Mouse (Mus musculus): ENCODE data around the gene Ddb2.
"Not testable (repeated sequence)": the region's sequence is repeated elsewhere in the genome, so short reads cannot be mapped to it uniquely, and the experiment has no call there.

Ddb2 gene

GRCm38 (mm10) chr2:91254725-91255380 lies 18.1 kb upstream of the Ddb2 start:
- no peak for DNase-seq

DNA sequence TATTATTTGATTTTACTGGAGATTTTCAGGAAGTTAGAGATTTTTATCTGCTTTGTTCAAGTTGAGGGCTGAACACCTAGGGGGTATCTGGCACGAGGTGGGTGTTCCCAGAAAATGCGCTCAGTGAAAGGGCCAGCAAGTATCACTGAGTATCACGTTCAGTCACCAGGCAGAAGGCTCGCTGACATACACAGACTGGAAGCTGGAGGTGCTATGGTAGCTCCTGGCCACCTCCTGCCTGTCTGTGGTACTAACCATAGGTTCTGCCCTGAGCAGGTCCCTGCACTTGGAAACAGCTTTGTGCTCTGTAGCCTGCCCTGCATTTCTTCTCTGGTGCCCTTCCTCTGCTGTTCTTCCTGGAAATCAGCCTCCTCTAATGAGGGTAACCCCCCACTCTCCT lies 15.7 kb upstream of the Ddb2 start:
- no peak for DNase-seq

GRCm38 (mm10) chr2:91252001-91252400 lies 15.2 kb upstream of the Ddb2 start:
- DNase-seq = no peak

DNA sequence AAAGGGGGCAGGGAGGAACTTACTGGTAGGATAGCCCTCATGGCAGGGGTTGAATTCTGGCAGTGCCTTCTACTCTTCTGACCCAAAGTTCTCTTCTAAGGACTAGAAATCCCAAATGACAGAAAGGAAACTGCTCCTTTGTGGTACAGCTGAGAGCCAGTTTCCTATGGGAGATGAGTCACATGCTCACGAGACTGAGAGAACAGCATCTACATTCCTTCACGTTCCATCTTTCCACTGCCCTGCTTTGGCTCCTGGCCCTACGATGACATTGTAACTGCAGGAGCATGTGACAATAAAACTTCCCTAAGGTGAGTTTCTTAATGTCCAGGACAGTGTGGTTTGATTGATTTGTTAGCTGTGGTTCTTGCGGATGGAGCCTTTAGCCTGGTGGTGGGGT lies 11.6 kb upstream of the Ddb2 start:
- no peak for DNase-seq

DNA sequence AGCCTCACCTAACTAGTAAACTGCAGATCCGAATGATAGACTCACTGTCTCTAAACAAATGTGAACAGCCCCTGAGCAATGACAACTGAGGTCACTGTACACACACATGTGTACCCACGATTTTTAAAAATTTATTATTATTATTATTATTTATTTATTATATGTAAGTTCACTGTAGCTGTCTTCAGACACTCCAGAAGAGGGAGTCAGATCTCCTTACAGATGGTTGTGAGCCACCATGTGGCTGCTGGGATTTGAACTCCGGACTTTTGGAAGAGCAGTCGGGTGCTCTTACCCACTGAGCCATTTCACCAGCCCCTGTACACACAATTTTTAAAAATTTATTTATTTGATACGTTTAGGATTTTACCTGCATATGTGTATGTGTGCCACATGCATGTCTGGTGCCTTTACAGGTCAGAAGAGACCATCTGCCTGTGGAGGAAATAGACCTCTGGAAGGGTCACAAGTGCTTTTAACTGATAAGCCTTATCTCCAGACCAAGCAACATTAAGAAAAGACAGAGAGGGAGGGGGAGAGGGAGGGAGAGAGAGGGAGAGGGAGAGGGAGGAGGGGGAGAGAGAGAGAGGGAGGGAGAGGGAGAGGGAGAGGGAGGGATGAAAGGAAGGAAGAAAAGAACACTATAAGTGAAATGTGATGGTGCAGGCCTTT lies 7.9 kb upstream of the Ddb2 start:
- DNase-seq = no peak

GRCm38 (mm10) chr2:91243416-91243815 lies 6.6 kb upstream of the Ddb2 start:
- no peak for DNase-seq

- DNase-seq = no peak
Measured at GRCm38 (mm10) chr2:91242547-91242946, 5.8 kb upstream of the Ddb2 start.

DNA sequence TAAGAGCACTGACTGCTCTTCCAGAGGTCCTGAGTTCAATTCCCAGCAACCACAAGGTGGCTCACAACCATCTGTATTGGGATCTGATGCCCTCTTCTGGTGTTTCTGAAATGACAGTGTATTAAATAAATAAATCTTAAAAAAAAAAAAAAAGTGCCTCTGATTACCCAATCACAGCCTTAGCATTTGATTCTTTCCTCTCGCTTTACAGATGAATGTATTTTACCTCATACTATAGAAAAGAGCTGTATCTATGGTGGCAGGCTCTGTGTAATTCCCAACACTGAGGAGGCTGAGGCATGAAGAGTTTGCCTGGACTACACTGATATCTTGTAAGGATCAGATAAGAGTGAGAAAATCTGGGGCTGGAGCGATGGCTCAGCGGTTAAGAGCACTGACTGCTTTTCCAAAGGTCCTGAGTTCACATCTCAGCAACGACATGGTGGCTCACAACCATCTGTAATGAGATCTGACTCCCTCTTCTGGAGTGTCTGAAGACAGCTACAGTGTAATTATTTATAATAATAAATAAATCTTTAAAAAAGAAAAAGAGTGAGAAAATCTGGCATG lies 814 bp upstream of the Ddb2 start:
- not testable (repeated sequence) for DNase-seq

DNA sequence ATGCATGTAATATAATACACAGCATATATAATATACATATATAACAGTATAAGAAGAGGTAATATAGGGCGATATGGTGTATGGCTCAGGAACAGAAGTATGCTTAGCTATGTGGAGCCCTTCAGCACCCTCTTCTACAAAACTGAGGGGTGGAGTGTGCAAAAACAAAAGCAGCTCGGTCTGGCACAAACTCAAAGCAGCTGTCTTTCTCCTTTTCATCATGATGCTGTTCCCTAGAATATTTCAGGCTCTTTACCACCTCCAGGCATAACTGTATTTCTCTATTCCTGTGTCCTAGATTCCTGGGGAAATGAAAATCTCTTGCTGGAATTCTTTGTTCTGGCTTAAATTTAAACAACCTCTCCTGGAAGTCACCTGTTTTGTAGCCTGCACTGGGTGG lies 7.0 kb downstream of the Ddb2 start:
- DNase-seq = no peak

DNA sequence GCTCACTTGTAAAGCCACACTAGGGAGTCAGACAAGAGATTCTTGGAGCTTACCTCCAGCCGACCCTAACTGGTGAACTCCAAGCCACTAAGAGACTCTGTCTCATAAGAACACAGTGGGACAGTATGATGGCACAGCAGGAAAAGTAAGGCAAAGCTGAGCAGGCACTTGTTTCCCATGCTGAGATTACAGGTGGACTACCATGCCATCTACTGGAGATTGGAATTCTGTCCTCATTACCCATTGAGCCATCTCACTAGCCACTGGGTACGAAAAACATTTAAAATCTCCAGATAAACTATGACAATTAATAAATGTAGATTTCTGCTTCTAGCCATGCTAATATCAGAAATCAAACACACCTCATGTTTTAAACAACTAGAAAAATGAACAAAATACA lies 13.2 kb downstream of the Ddb2 start:
- no peak for DNase-seq

DNA sequence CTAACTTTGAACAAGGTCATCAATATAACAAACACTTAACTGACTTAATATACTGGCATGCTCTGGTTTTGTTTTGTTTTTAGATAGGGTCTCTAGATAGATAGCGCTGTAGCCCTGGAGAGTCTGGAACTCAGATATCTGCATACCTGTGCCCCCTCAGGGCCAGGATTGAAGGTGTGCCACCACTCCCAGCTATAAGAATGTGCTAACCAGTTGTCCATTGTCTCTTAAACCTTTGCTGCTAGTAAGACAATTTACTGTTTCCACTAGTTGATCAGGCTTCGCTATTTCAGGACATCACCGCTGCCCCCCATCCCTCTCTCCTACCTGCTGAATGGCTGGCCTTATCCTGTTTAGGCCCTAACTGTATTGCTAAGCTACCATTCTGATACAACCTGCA lies 16.3 kb downstream of the Ddb2 start:
- no peak for DNase-seq

- no peak for DNase-seq
Measured at GRCm38 (mm10) chr2:91217032-91217431, 19.8 kb downstream of the Ddb2 start.

DNA sequence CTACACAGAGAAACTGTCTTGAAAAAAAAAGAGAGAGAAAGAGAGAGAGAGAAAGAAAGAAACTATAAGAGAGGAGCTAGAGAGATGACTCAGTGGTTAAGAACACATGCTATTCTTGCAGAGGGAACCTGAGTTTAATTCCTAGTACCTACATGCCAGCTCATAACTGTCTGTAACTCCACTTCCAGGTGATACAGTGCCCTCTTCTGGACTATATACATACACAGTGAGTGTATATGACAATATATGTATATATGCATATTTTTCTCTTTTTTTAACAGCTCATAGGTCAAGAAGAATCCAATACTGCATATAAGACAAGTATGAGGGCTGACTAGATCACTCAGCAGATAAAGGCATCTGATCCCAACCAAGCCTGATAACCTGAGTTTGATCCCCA lies 23.5 kb downstream of the Ddb2 start:
- DNase-seq = no peak

DNA sequence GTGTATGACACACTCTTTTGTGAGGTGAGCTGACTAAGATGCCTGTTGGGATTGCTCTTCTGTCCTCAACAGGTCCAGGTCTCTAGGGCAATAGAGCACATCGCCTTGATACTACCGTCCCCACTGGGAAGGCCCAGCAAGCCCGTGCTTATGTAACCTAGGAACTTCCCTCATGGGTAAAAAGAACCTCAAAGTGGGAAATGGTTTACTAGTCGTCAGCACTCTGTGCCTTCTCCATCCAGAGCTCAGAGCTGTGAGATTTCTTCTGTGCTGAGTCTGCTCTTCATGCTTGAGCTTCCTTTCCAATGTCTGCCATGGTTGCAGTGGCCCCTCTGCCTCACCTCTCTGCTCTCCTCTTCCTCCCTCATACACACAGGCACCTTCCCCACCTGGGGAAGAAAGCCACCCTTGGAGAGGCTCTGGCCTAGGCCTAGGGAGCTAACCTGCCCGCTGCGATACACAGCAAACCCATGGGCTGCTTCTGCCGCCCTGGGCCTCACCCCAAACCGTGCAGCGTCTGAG lies 30.5 kb downstream of the Ddb2 start:
- no peak for DNase-seq

DNA sequence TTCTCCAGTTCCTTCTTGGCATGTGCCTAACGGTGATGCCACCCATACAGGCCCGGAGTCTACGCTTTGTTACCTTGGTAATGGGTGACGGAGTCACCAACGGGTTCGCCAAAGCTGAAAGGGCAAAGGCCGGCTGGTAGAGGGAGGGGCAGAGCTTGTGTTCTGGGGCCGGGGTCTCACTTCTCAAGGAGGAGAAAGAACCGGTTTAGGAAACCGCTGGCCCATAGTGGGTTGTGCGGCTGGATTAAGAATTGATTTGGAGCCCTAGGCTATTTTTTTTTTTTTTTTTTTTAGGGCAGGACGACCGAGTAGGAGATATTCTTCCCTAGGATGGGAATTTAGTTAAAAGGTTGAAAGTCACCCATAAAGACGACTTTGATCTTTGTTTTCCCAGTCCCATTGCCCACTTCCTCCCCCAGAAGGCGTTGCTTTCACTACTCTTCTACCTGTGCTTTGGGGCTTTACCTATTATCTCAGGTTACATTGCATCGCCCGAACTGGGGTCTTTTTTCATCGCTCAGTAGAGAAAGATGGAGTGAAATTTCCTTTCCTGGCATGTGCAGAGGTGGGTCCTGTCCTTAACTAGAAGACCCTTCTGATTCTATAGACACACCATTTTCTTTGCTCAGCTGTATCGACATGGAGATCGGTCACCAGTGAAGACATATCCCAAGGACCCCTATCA lies 33.7 kb downstream of the Ddb2 start:
- DNase-seq = no peak

- DNase-seq = peak; percentile 92 to 95
Measured at GRCm38 (mm10) chr2:91202222-91202971, 34.4 kb downstream of the Ddb2 start, which contains the start of the genes Nr1h3 and Acp2. TSS of gene Nr1h3 (minus strand) at chr2:91202834. TSS of gene Acp2 (plus strand) at chr2:91202885.

GRCm38 (mm10) chr2:91198888-91199287 lies 37.9 kb downstream of the Ddb2 start:
- DNase-seq = no peak

DNA sequence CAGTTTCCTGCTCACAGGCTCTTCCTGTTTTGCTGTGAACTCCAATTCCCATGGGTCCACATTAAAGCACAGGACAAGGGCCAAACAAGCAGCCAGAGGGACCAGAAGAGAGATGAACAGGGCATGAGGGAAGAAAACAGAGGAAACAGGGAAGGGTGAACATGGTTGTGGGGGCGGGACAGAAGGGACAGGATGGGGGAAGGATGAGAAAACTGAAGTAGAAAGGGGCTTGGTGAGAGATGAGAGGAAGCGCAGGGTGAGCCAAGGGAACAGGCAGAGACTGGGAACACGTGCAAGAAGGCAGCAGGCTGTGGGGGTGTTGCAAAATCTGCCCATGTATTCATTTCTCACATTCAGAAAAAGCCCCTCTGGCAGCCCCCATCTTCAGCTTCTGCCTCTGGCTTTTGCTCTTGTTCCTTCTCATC lies 40.2 kb downstream of the Ddb2 start:
- DNase-seq = peak; percentile 34 to 53

- DNase-seq = peak; percentile 76 to 85
Measured at GRCm38 (mm10) chr2:91194624-91195332, 42.0 kb downstream of the Ddb2 start.

DNA sequence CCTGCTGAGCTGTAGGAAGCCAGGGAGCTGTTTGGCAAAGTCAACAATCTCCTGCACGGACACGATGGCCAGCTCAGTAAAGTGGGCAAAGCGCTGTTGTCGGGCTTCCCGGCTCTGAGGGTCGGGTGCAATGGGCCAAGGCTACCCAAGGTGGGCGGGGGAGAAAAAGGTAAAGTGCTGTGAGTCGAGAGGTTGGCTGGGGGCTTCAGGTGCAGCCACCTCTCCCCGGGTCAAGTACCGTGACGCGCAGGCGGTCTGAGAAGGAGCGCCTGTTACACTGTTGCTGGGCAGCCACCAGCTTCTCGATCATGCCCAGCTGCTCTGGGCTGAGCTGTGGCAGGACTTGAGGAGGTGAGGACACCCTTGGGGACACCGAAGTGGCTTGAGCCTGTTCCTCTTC lies 46.3 kb downstream of the Ddb2 start:
- no peak for DNase-seq

DNA sequence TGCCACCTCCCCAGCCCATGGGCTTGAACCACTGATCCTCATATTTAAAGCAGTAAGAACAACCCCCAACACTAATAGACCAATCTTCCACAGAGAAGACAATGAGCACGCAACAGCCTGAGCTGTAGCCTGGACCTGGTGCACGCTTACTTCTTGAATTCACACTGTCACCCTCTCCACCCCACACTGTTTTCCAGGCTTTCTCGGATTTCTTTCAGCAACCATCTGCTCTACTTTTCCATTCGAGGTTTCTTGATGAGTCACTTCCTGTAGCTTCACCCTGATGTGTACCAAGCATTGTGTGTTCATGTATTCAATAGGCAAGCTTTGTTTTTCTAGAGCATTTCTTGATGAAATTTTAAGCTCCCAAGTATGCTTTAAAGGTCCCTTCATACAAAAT lies 49.4 kb downstream of the Ddb2 start:
- no peak for DNase-seq

GRCm38 (mm10) chr2:91186208-91186607 lies 50.6 kb downstream of the Ddb2 start:
- DNase-seq = no peak

Measured in kidney, postnatal 4 days (tissue).